In the genomic region with DNA sequence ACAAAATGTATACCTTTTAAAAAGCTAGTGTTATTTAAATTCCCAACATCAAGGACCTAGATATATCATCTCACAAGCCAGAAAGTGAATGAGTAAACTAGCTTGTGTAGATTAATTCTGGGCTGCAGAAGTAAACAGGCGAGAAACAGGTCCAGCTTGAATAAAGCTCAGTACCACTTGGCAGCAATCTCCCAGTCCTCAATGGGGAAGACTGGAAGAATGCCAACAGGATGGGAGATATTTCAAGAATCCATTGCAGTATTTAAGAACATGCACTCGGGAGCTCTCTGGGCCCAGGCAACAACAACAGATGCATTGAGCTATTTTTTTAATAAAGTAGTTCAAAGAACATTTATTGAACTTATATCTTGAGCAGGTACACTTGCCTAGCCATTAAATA, we compare ENCODE assay signal across 17 mouse cellular contexts.
DNase-seq lines count a peak whose midpoint lies in the region; ATAC-seq lines count a peak whose summit lies in the region.
"Had no signal": no experiment of that assay in that cellular context is flagged by ENCODE, and none has a peak within 500 bp of the region (broad histone marks: within the 10 kb centered on the region; RNA-seq: fewer than 3 reads in every experiment).

No protein-coding gene starts in this region.

- H3K27ac ChIP-seq in forebrain, embryonic 15.5 days (replicated peaks) = no peak overlapping the region
- no peak overlapping the region for H3K27ac ChIP-seq in forebrain, embryonic 13.5 days
- no peak overlapping the region for H3K27ac ChIP-seq in midbrain, embryonic 14.5 days (replicated peaks; ENCODE audit: low read depth, low read length)
- no peak overlapping the region for H3K27ac ChIP-seq in midbrain, embryonic 16.5 days (ENCODE audit: low read length)
- H3K27ac ChIP-seq: embryonic facial prominence, embryonic 13.5 days; heart, embryonic 10.5 days; liver, embryonic 15.5 days; stomach, postnatal 0 days had no signal

- WGBS in forebrain, embryonic 15.5 days = 23% methylated on average over 2 of the region's 2 CpGs
- WGBS in forebrain, embryonic 13.5 days = 36% methylated on average over 2 of the region's 2 CpGs
- 53% methylated on average over 2 of the region's 2 CpGs for WGBS in midbrain, embryonic 14.5 days
- 51% methylated on average over 2 of the region's 2 CpGs for WGBS in midbrain, embryonic 16.5 days

- DNase-seq in layer of hippocampus, adult 9-10 months (ENCODE audit: low spot score) = peak; percentile 15
- DNase-seq in layer of hippocampus, postnatal 36 days = no peak
- DNase-seq in midbrain, embryonic 14.5 days = peak; percentile 49
- peak; percentile 1 for DNase-seq in lung, postnatal 14 days
- DNase-seq in urinary bladder, postnatal 10 days (ENCODE audit: low spot score) = no peak
- DNase-seq: adrenal gland, adult 8-10 months; gastrocnemius, postnatal 25 days; heart, postnatal 4 days; thymus, postnatal 14 days had no signal

- no peaks in the 10 kb centered on the region for H3K9me3 ChIP-seq in forebrain, embryonic 15.5 days
- no peaks in the 10 kb centered on the region for H3K9me3 ChIP-seq in forebrain, embryonic 13.5 days (replicated peaks)
- no peaks in the 10 kb centered on the region for H3K9me3 ChIP-seq in midbrain, embryonic 14.5 days (ENCODE audit: control insufficient read depth, low read length)
- no peaks in the 10 kb centered on the region for H3K9me3 ChIP-seq in midbrain, embryonic 16.5 days (replicated peaks; ENCODE audit: control insufficient read depth, low read length, poor library complexity, severe bottlenecking)
- H3K9me3 ChIP-seq: embryonic facial prominence, embryonic 13.5 days; heart, embryonic 10.5 days; liver, embryonic 15.5 days; megakaryocyte, embryonic 14.5 days had no signal

- H3K9ac ChIP-seq in forebrain, embryonic 15.5 days (replicated peaks) = no peak overlapping the region
- H3K9ac ChIP-seq in forebrain, embryonic 13.5 days = no peak overlapping the region
- H3K9ac ChIP-seq in midbrain, embryonic 14.5 days (replicated peaks; ENCODE audit: low read length) = no peak overlapping the region
- H3K9ac ChIP-seq in midbrain, embryonic 16.5 days (ENCODE audit: low read depth, low read length) = no peak overlapping the region
- H3K9ac ChIP-seq: embryonic facial prominence, embryonic 13.5 days; liver, embryonic 15.5 days had no signal

- H3K27me3 ChIP-seq in forebrain, embryonic 15.5 days = no peaks in the 10 kb centered on the region
- H3K27me3 ChIP-seq in forebrain, embryonic 13.5 days = no peaks in the 10 kb centered on the region
- no peaks in the 10 kb centered on the region for H3K27me3 ChIP-seq in midbrain, embryonic 14.5 days (ENCODE audit: control insufficient read depth, insufficient read depth, low read length)
- H3K27me3 ChIP-seq in midbrain, embryonic 16.5 days (ENCODE audit: control insufficient read depth, insufficient read depth, low read depth, low read length) = no peaks in the 10 kb centered on the region
- H3K27me3 ChIP-seq: embryonic facial prominence, embryonic 13.5 days; liver, embryonic 15.5 days had no signal

- no peak overlapping the region for H3K4me2 ChIP-seq in forebrain, embryonic 15.5 days (replicated peaks)
- no peak overlapping the region for H3K4me2 ChIP-seq in forebrain, embryonic 13.5 days
- H3K4me2 ChIP-seq in midbrain, embryonic 14.5 days (ENCODE audit: low read length) = no peak overlapping the region
- H3K4me2 ChIP-seq in midbrain, embryonic 16.5 days (ENCODE audit: low read length) = no peak overlapping the region
- H3K4me2 ChIP-seq: embryonic facial prominence, embryonic 13.5 days; liver, embryonic 15.5 days had no signal

- H3K4me3 ChIP-seq in forebrain, embryonic 15.5 days = no peak overlapping the region
- H3K4me3 ChIP-seq in forebrain, embryonic 13.5 days = no peak overlapping the region
- no peak overlapping the region for H3K4me3 ChIP-seq in midbrain, embryonic 14.5 days (replicated peaks; ENCODE audit: low read depth, low read length)
- H3K4me3 ChIP-seq in midbrain, embryonic 16.5 days (ENCODE audit: low read depth, low read length) = no peak overlapping the region
- H3K4me3 ChIP-seq: embryonic facial prominence, embryonic 13.5 days; heart, embryonic 10.5 days; liver, embryonic 15.5 days; megakaryocyte, embryonic 14.5 days had no signal

- H3K4me1 ChIP-seq in forebrain, embryonic 15.5 days = no peaks in the 10 kb centered on the region
- no peaks in the 10 kb centered on the region for H3K4me1 ChIP-seq in forebrain, embryonic 13.5 days
- H3K4me1 ChIP-seq in midbrain, embryonic 14.5 days (ENCODE audit: control insufficient read depth, insufficient read depth, low read length) = no peaks in the 10 kb centered on the region
- H3K4me1 ChIP-seq in midbrain, embryonic 16.5 days (ENCODE audit: control insufficient read depth, insufficient read depth, low read length) = no peaks in the 10 kb centered on the region
- H3K4me1 ChIP-seq: embryonic facial prominence, embryonic 13.5 days; heart, embryonic 10.5 days; liver, embryonic 15.5 days; megakaryocyte, embryonic 14.5 days had no signal

- no peaks in the 10 kb centered on the region for H3K36me3 ChIP-seq in forebrain, embryonic 15.5 days
- no peaks in the 10 kb centered on the region for H3K36me3 ChIP-seq in forebrain, embryonic 13.5 days (ENCODE audit: poor library complexity, severe bottlenecking)
- H3K36me3 ChIP-seq in midbrain, embryonic 14.5 days (ENCODE audit: control insufficient read depth, insufficient read depth, low read length) = no peaks in the 10 kb centered on the region
- no peaks in the 10 kb centered on the region for H3K36me3 ChIP-seq in midbrain, embryonic 16.5 days (ENCODE audit: control insufficient read depth, insufficient read depth, low read length)
- H3K36me3 ChIP-seq: embryonic facial prominence, embryonic 13.5 days; heart, embryonic 10.5 days; liver, embryonic 15.5 days had no signal

- ATAC-seq in forebrain, embryonic 15.5 days (replicated peaks) = 0 out of 2 replicates have a peak, but pooled peaks have one; percentile 38
- ATAC-seq in forebrain, embryonic 13.5 days = no peak
- ATAC-seq in midbrain, embryonic 14.5 days (ENCODE audit: low FRiP score, low TSS enrichment) = no peak
- ATAC-seq in midbrain, embryonic 16.5 days = no peak

Comparison
In these comparisons a context has a peak if more than half of its experiments do, and no peak if none do; other contexts are left out.
1. DNase-seq: peak in layer of hippocampus, adult 9-10 months (single experiment), midbrain, embryonic 14.5 days (single experiment) and lung, postnatal 14 days (single experiment); none in layer of hippocampus, postnatal 36 days (0 of 2) and urinary bladder, postnatal 10 days (single experiment).